Mouse (Mus musculus) splenic B cell, adult 2 months (primary cell): Measurements from ENCODE around the gene Matn4.

Source experiments
- DNase-seq: peaks from one replicate; pipeline ENCODE4 v3.0.0-alpha.2; 2011; ENCODE audit warnings: low read depth, low spot score
- H3K27me3 ChIP-seq: 2 replicates; pipeline ENCODE4 v1.6.1; 2012; ENCODE audit warnings: mild to moderate bottlenecking, low read length, moderate library complexity, mixed read lengths; ENCODE audit not compliant: control insufficient read depth, poor library complexity, insufficient read depth, severe bottlenecking
- H3K36me3 ChIP-seq: 2 replicates; pipeline ENCODE4 v1.6.1; 2012; ENCODE audit warnings: mild to moderate bottlenecking, low read length, moderate library complexity, mixed read lengths; ENCODE audit not compliant: control insufficient read depth, poor library complexity, insufficient read depth, severe bottlenecking

Gene Matn4

GRCm38 (mm10) chr2:164405060-164405459 is at the start of gene Matn4:
Matn4 (minus strand) TSS chr2:164405160.
- no peaks in the 10 kb centered on the region for H3K27me3 ChIP-seq
- DNase-seq = no peak
- H3K36me3 ChIP-seq = no peaks in the 10 kb centered on the region

- Histone ChIP-seq H3K36me3 (no peaks in the 10 kb centered on the region), H3K27me3 (no peaks in the 10 kb centered on the region)
- no peak for DNase-seq
Measured at GRCm38 (mm10) chr2:164453887-164454500, 49.0 kb upstream of the Matn4 start.

- DNase-seq = no peak
- Histone ChIP-seq H3K36me3 (no peaks in the 10 kb centered on the region), H3K27me3 (no peaks in the 10 kb centered on the region)
Measured at GRCm38 (mm10) chr2:164453047-164453757, 48.2 kb upstream of the Matn4 start.

- no peak for DNase-seq
- H3K36me3 ChIP-seq = no peaks in the 10 kb centered on the region
- no peaks in the 10 kb centered on the region for H3K27me3 ChIP-seq
Measured at GRCm38 (mm10) chr2:164452000-164452676, 47.2 kb upstream of the Matn4 start.

GRCm38 (mm10) chr2:164449341-164450042 is 44.5 kb upstream of the Matn4 start:
- H3K36me3 ChIP-seq = no peaks in the 10 kb centered on the region
- no peak for DNase-seq
- H3K27me3 ChIP-seq = no peaks in the 10 kb centered on the region

GRCm38 (mm10) chr2:164448921-164449320 is 44.0 kb upstream of the Matn4 start:
- DNase-seq = no peak
- Histone ChIP-seq H3K27me3 (no peaks in the 10 kb centered on the region), H3K36me3 (no peaks in the 10 kb centered on the region)

- Histone ChIP-seq H3K27me3 (no peaks in the 10 kb centered on the region), H3K36me3 (no peaks in the 10 kb centered on the region)
- DNase-seq = no peak
Measured at GRCm38 (mm10) chr2:164448140-164448539, 43.2 kb upstream of the Matn4 start.

GRCm38 (mm10) chr2:164446086-164446469 is 41.1 kb upstream of the Matn4 start:
- no peaks in the 10 kb centered on the region for H3K27me3 ChIP-seq
- H3K36me3 ChIP-seq = no peaks in the 10 kb centered on the region
- no peak for DNase-seq

GRCm38 (mm10) chr2:164445399-164446085 is 40.6 kb upstream of the Matn4 start:
- no peak for DNase-seq
- Histone ChIP-seq H3K36me3 (no peaks in the 10 kb centered on the region), H3K27me3 (no peaks in the 10 kb centered on the region)

- H3K36me3 ChIP-seq = no peaks in the 10 kb centered on the region
Measured at GRCm38 (mm10) chr2:164444701-164445100, 39.7 kb upstream of the Matn4 start.

GRCm38 (mm10) chr2:164443460-164444000 is 38.6 kb upstream of the Matn4 start, which contains the start of gene Sdc4:
Sdc4 (minus strand) TSS chr2:164443887.
- DNase-seq = no peak
- Histone ChIP-seq H3K27me3 (no peaks in the 10 kb centered on the region), H3K36me3 (no peaks in the 10 kb centered on the region)

More at GRCm38 (mm10) chr2:164444701-164445100, 39.7 kb upstream of the Matn4 start:
- H3K27me3 ChIP-seq = no peaks in the 10 kb centered on the region
- DNase-seq = no peak

GRCm38 (mm10) chr2:164443051-164443437 is 38.1 kb upstream of the Matn4 start:
- H3K27me3 ChIP-seq = no peaks in the 10 kb centered on the region
- H3K36me3 ChIP-seq = no peaks in the 10 kb centered on the region
- DNase-seq = peak; percentile 86

GRCm38 (mm10) chr2:164442315-164443050 is 37.5 kb upstream of the Matn4 start:
- DNase-seq = peak; percentile 30
- Histone ChIP-seq H3K27me3 (no peaks in the 10 kb centered on the region), H3K36me3 (no peaks in the 10 kb centered on the region)
